Mouse (Mus musculus): ENCODE measurements around the gene Ppp6r1. TPM values are rescaled to one million over a fixed set of nuclear protein-coding genes. Genes with fewer than 3 reads are reported as not detected.
"Not testable (repeated sequence)": the region's sequence is repeated elsewhere in the genome, so short reads cannot be mapped to it uniquely, and the experiment has no call there.

Gene Ppp6r1
- polyA plus RNA-seq, 1 experiment from 2014 or later: 9.3 TPM

GRCm38 (mm10) chr7:4602969-4603368 lies 55.9 kb downstream of the Ppp6r1 start:
- no peak for DNase-seq (ENCODE audit: low spot score)
- 84% methylated on average over 6 of the region's 6 CpGs for WGBS
- no peaks in the 10 kb centered on the region for H3K27me3 ChIP-seq (replicated peaks; ENCODE audit: low read depth, poor library complexity, severe bottlenecking)
- 0 out of 2 replicates have a peak, but pooled peaks cover 11% of the 10 kb centered on the region for H3K9me3 ChIP-seq
- no peak overlapping the region for H3K4me3 ChIP-seq
- H3K36me3 ChIP-seq (replicated peaks): no peaks in the 10 kb centered on the region
- no peak overlapping the region for H3K27ac ChIP-seq (replicated peaks)
- no peaks in the 10 kb centered on the region for H3K4me1 ChIP-seq

- 0 out of 2 replicates have a peak, but pooled peaks cover 11% of the 10 kb centered on the region for H3K9me3 ChIP-seq
- not testable (repeated sequence) for H3K4me1 ChIP-seq; H3K27me3 ChIP-seq (replicated peaks; ENCODE audit: low read depth, poor library complexity, severe bottlenecking); H3K36me3 ChIP-seq (replicated peaks); H3K27ac ChIP-seq (replicated peaks); H3K4me3 ChIP-seq; DNase-seq (ENCODE audit: low spot score)
- 78% methylated on average over 4 of the region's 4 CpGs for WGBS
Measured at GRCm38 (mm10) chr7:4597046-4597445, 61.8 kb downstream of the Ppp6r1 start.

Other genes with a start within 250 kb of the Ppp6r1 start
- 35.5 and 36.9 TPM in 2 replicates for gene Rdh13, start 213.4 kb downstream of the Ppp6r1 start, polyA plus RNA-seq (2016; fragmentation: Nextera tagmentation; extraction: Ambion mirVana)
- gene Eps8l1, start 198.3 kb downstream of the Ppp6r1 start, polyA plus RNA-seq (2016; fragmentation: Nextera tagmentation; extraction: Ambion mirVana): 4.8 and 5.3 TPM in 2 replicates
- 35.5 and 40.5 TPM in 2 replicates for gene Ppp1r12c, start 157.3 kb downstream of the Ppp6r1 start, polyA plus RNA-seq (2016; fragmentation: Nextera tagmentation; extraction: Ambion mirVana)
- gene Tnnt1, start 142.6 kb downstream of the Ppp6r1 start, polyA plus RNA-seq (2016; fragmentation: Nextera tagmentation; extraction: Ambion mirVana): 8.3 and 10.4 TPM in 2 replicates
- gene Tnni3, start 134.8 kb downstream of the Ppp6r1 start, polyA plus RNA-seq (2016; fragmentation: Nextera tagmentation; extraction: Ambion mirVana): 2.7 and 3.6 TPM in 2 replicates
- 1.9 and 3.0 TPM in 2 replicates for gene Dnaaf3, start 126.6 kb downstream of the Ppp6r1 start, polyA plus RNA-seq (2016; fragmentation: Nextera tagmentation; extraction: Ambion mirVana)
- 4.3 and 5.6 TPM in 2 replicates for gene Syt5, start 111.5 kb downstream of the Ppp6r1 start, polyA plus RNA-seq (2016; fragmentation: Nextera tagmentation; extraction: Ambion mirVana)
- not detected in 2 replicates for gene Ptprh, start 55.0 kb downstream of the Ppp6r1 start, polyA plus RNA-seq (2016; fragmentation: Nextera tagmentation; extraction: Ambion mirVana)
- 1.9 and 2.1 TPM in 2 replicates for gene Tmem86b, start 27.6 kb downstream of the Ppp6r1 start, polyA plus RNA-seq (2016; fragmentation: Nextera tagmentation; extraction: Ambion mirVana)
- 131 and 136 TPM in 2 replicates for gene Hspbp1, start 26.0 kb upstream of the Ppp6r1 start, polyA plus RNA-seq (2016; fragmentation: Nextera tagmentation; extraction: Ambion mirVana)
- 2.0 and 2.2 TPM in 2 replicates for gene Brsk1, start 31.6 kb upstream of the Ppp6r1 start, polyA plus RNA-seq (2016; fragmentation: Nextera tagmentation; extraction: Ambion mirVana)
- 0.14 and 0.20 TPM in 2 replicates for gene Tmem150b, start 66.2 kb upstream of the Ppp6r1 start, polyA plus RNA-seq (2016; fragmentation: Nextera tagmentation; extraction: Ambion mirVana)
- gene Kmt5c, start 81.1 kb upstream of the Ppp6r1 start, polyA plus RNA-seq (2016; fragmentation: Nextera tagmentation; extraction: Ambion mirVana): 102 and 103 TPM in 2 replicates
- gene Cox6b2, start 94.1 kb upstream of the Ppp6r1 start, polyA plus RNA-seq (2016; fragmentation: Nextera tagmentation; extraction: Ambion mirVana): 42.5 and 46.0 TPM in 2 replicates
- not detected in 2 replicates for gene Fam71e2, start 112.3 kb upstream of the Ppp6r1 start, polyA plus RNA-seq (2016; fragmentation: Nextera tagmentation; extraction: Ambion mirVana)
- 0.15 and 0.19 TPM in 2 replicates for gene Il11, start 123.8 kb upstream of the Ppp6r1 start, polyA plus RNA-seq (2016; fragmentation: Nextera tagmentation; extraction: Ambion mirVana)
- not detected in 2 replicates for gene Tmem190, start 123.9 kb upstream of the Ppp6r1 start, polyA plus RNA-seq (2016; fragmentation: Nextera tagmentation; extraction: Ambion mirVana)
- 4.1 and 4.2 TPM in 2 replicates for gene Tmem238, start 130.6 kb upstream of the Ppp6r1 start, polyA plus RNA-seq (2016; fragmentation: Nextera tagmentation; extraction: Ambion mirVana)
- gene Rpl28, start 133.9 kb upstream of the Ppp6r1 start, polyA plus RNA-seq (2016; fragmentation: Nextera tagmentation; extraction: Ambion mirVana): 386 and 403 TPM in 2 replicates
- gene Ube2s, start 153.6 kb upstream of the Ppp6r1 start, polyA plus RNA-seq (2016; fragmentation: Nextera tagmentation; extraction: Ambion mirVana): 422 and 438 TPM in 2 replicates
- gene Shisa7, start 185.7 kb upstream of the Ppp6r1 start, polyA plus RNA-seq (2016; fragmentation: Nextera tagmentation; extraction: Ambion mirVana): 0.23 and 0.35 TPM in 2 replicates
- 2.6 and 4.1 TPM in 2 replicates for gene Isoc2b, start 211.2 kb upstream of the Ppp6r1 start, polyA plus RNA-seq (2016; fragmentation: Nextera tagmentation; extraction: Ambion mirVana)
- 0.68 and 0.86 TPM in 2 replicates for gene Isoc2a, start 218.1 kb upstream of the Ppp6r1 start, polyA plus RNA-seq (2016; fragmentation: Nextera tagmentation; extraction: Ambion mirVana)
- gene Gm36210, start 247.5 kb upstream of the Ppp6r1 start, polyA plus RNA-seq (2016; fragmentation: Nextera tagmentation; extraction: Ambion mirVana): 0.22 TPM in 1 of 2 replicates, not detected in the other